Mouse (Mus musculus): Measurements from ENCODE around the gene Add2.
A peak's percentile ranks its signal among the peaks of the same experiment; 100 is the strongest.

The Add2 gene

GRCm38 (mm10) chr6:86079323-86079722 lies 50.8 kb downstream of the Add2 start:
- DNase-seq (ENCODE audit: extremely low spot score) = no peak

DNA sequence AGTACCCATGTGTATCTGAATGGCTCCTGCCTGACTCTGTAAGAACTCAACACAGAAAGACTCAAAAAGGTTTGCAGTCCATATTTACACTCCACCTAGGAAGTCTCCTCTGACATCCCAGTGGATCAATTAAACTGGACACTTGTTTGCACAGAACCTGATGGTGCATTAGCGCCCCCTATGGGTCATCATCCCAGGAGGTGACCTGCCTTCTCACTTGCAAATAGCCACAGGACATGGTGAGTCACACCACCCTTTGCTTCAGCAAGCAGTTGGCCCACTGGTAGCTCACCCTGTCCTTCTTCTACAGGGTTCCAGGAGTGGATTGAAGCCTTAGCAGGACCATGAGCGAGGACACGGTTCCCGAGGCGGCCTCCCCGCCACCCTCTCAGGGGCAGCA lies 57.0 kb downstream of the Add2 start:
- DNase-seq (ENCODE audit: extremely low spot score) = peak; percentile 63

DNA sequence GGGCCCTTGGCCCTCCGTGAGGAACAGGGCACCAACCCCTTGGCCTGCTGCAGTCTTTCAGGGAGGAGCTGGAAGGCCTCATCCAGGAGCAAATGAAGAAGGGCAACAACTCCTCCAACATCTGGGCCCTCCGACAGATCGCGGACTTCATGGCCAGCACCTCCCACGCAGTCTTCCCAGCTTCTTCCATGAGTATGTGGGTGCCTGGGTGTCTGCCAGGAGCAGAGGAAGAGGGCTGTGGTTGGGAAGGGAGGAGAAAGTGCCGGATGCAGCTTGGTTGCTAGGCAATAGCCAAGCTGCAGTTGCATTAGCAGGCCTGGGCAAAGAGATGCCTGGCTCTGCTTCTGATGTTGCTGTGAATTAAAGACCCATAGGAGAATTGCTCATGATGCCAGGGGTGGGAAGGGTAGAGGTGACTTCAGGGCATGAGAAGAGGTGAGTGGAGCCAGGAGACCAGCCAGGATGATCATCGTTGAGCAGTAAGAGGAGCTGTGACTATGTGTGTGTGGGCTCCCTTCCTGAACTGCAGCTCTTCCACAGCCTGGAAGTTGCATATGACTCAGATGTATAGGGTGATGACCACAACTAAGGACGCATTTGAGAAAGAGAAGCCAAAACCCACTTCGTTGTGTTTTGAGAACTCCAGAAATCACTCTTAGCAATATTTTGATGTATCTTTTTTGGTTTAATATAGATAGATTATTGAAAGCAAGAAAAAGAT lies 58.5 kb downstream of the Add2 start:
- no peak for DNase-seq (ENCODE audit: extremely low spot score)

DNA sequence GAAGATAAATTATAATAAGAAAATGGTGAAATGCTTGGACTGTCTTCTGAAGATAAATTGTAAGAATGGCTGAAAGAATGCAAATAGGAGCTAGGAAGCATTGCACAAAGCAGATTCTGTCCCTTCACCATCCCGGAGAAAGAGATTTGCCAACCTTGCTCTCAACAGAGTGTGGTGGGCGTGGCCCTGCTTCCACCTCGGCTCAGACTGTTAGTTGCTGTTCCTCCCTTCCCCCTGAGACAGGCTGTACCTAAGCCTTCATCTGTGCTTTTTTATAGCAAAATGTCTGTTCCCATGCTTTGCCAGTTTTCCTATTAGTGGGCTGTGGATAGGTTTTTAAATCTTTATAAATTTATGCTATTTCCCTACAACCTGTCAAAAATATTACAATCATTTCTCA lies 59.3 kb downstream of the Add2 start:
- no peak for DNase-seq (ENCODE audit: extremely low spot score)

DNA sequence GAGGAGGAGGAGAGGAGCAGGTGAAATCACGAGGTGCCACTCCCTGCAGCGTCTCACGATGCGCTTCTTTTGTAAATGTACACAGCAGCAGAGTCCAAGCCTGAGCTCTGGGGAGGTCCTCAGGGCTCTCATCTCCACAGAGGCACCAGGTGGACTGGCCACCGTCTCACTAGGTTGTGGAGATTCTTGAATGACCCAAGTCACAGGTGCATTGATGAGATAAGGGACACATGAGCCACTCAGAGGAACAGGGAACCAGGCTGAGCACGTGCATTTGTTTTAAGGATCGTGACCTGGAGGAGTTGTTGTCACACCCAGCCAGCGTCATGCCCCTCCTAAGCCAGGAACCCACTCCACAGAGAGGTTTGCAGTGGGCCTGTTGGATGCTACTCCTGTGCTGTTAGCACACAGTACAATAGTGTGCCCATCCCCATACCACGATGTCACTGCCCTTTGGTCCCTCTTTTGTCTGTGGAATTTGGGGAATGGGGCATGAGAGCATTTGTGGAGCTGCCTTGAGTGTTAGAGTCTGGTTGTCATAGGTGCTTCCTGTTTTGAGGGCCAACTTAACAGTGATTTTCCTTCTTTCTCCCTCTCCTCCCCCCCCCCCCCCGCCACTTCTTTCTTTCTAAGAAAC lies 65.8 kb downstream of the Add2 start:
- DNase-seq (ENCODE audit: extremely low spot score) = no peak

DNA sequence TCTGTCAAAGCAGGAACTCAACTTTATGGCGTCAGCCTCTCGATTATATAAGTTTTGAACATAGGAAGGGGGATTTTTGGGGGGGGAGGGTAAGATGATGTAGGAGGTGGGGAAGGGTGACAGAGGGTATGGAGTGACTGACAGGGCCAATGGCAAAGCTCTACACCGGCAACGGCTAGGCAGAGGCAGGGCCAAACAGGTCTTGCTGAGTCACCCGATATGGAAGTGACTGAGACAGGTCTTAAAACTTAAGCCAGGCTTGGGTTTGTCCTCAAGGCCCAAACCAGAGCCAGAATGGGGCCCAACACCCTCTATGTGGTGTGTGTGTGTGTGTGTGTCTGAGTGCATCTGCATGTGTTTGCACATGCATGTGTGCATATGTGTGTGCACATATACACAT lies 67.0 kb downstream of the Add2 start:
- no peak for DNase-seq (ENCODE audit: extremely low spot score)

- no peak for DNase-seq (ENCODE audit: extremely low spot score)
Measured at GRCm38 (mm10) chr6:86096733-86097132, 68.3 kb downstream of the Add2 start.

- DNase-seq (ENCODE audit: extremely low spot score) = no peak
Measured at GRCm38 (mm10) chr6:86097155-86097554, 68.7 kb downstream of the Add2 start.

- DNase-seq (ENCODE audit: extremely low spot score) = no peak
Measured at GRCm38 (mm10) chr6:86099003-86099402, 70.5 kb downstream of the Add2 start.

DNA sequence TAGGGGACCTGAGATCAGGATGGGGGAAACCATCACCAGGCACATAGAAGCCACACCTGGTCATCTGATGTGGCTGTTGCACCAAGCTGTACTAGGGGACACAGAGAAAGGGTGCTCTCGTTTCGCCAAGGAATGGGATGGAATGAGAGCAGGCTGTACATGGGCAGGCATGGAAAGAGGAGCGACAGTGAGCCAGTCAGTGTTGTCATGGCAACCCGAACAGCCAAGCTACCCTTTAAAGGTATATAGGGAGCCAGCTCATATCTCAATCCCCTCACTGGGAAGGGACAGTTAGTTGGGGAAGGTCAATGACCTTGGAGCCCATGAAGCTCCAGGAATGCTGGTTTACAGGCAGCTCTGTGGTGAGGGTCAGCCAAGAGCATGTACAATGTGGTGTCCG lies 73.0 kb downstream of the Add2 start:
- DNase-seq (ENCODE audit: extremely low spot score) = no peak

DNA sequence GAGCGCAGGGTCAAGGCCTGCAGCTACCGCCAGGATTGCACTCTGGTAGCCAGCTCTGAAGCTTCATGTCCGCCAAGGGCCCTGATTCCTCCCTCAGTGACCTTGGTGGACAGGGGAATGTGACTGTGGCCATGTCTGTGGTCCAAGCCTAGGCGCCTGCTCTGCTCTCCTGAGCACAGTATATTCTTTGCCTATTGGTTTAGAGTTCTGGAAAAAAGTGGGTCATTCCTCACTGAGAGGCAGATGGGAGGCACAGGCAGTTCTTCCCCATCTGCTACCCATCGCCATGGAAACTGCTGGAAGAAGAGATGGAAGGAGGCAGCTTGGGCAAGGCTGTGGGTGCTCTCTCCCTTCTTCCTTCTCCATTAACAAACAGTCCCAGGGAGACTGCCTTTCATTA lies 74.4 kb downstream of the Add2 start:
- DNase-seq (ENCODE audit: extremely low spot score) = no peak

GRCm38 (mm10) chr6:86103614-86104013 lies 75.1 kb downstream of the Add2 start:
- no peak for DNase-seq (ENCODE audit: extremely low spot score)

DNA sequence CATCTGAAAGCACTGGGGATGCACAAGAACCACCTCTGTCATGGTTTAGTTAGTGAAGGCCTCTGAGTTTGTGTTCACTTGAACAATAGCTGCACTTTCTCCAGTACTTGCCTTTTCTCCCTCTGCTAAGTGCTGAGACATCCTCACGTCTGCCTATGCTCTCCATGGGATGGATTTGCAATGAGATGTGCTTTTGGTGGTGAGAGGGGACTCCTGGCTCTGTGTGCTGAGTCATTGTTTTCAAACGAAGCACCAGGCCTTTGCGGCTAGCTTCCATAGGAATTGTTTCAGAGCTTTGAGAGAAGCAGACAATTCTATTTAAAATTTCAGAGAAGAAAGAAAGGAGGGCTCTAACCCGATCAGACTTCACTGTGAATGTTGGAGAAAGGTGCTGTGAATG lies 76.2 kb downstream of the Add2 start:
- no peak for DNase-seq (ENCODE audit: extremely low spot score)

DNA sequence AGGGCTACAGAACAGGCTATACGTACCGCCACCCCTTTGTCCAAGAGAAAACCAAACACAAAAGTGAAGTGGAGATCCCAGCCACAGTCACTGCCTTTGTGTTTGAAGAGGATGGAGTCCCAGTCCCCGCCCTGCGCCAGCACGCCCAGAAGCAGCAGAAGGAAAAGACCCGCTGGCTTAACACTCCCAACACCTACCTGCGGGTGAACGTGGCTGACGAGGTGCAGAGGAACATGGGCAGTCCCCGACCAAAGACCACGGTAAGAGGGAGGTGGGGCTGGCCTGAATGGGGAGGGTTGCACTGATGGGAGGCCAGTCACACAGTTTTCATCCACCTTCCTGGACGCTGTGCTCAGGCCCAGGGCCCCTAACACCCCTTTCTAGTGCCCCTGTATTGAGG lies 77.6 kb downstream of the Add2 start:
- DNase-seq (ENCODE audit: extremely low spot score) = no peak

DNA sequence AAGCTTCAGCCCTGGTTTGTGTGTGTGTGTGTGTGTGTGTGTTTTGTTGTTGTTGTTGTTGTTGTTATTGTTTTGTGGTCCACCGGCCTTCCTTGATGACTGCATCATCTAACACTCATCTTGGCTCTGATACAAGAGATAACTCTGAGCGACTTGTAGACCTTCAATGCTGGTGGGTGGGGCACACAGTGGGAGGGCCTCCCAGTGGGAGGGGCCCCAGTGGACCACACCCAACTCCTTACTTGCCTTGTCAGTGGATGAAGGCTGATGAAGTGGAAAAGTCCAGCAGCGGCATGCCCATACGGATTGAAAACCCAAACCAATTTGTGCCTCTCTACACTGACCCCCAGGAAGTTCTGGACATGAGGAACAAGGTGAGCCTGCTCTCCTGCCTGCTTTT lies 78.6 kb downstream of the Add2 start:
- DNase-seq (ENCODE audit: extremely low spot score) = no peak

DNA sequence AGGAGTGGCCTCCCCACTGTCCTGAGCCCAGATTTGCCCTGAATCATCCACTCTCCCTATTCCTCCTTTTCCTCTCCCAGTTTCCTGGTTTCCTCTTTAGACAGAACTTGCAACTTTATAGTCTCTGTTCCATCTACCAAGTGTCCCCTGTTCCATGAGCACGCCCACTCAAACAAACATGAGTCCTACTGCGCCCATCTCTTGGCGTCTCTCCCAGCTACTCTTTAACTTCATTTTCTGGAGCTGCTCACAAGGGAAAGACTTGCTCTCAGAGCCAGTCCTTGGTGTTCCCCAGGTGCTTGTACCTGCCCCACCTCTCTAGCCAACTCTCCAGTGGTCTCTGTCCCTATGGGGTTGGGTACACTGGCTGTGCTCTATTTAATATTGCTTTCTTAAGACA lies 87.4 kb downstream of the Add2 start:
- no peak for DNase-seq (ENCODE audit: extremely low spot score)

DNA sequence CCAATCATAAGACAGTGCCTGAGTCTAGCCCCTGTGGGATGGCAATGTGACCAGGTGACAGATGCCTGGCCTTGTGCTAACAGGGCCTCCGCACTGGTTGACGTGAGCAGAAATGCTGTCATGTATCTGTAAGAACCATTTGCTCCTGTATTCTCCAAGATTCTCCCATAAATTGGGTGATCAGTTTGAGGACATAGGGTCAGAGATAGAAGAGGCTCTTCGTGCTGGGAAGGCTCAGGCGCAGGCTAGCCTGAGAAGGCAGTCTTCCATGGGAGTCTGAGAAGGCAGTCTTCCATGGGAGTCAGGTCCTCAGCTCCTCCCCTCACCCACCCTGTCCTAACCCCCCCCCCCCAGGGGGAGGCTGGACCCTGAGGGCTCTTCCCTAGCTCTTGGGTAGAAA lies 94.6 kb downstream of the Add2 start:
- DNase-seq (ENCODE audit: extremely low spot score) = no peak

GRCm38 (mm10) chr6:86125761-86126160 lies 97.3 kb downstream of the Add2 start:
- DNase-seq (ENCODE audit: extremely low spot score) = no peak

DNA sequence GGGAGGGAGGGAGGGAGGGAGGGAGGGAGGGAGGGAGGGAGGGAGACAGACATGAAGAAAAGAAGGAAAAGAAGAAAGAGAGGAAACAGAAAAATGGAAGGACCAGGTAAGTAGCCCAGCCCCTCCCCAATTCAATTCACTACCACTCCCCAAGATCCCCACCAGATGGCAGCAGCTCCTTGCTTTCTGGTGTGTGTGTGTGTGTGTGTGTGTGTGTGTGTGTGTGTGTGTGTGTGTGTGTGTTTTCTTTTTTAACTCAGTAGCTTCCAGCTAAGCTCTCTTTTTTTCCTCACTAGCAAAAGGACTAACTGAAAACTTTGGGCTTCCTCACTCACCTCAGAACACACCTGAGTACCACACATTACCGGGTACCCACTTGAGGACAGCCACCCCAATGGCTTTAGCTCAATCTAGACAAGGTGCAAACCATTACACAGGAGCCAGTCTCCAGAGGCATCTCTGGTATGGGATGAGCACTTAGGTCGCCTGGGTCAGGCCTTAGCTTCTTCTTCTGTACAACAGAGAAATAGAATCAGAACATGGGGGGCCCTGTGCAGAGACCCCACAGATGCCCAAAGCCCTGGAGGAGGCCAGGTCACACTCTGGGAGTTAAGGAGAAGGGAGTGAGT lies 98.6 kb downstream of the Add2 start:
- peak; percentile 53 for DNase-seq (ENCODE audit: extremely low spot score)

GRCm38 (mm10) chr6:86128504-86128903 lies 100.0 kb downstream of the Add2 start:
- DNase-seq (ENCODE audit: extremely low spot score) = peak; percentile 10

- DNase-seq (ENCODE audit: extremely low spot score) = no peak
Measured at GRCm38 (mm10) chr6:86129872-86130498, 101.5 kb downstream of the Add2 start.

DNA sequence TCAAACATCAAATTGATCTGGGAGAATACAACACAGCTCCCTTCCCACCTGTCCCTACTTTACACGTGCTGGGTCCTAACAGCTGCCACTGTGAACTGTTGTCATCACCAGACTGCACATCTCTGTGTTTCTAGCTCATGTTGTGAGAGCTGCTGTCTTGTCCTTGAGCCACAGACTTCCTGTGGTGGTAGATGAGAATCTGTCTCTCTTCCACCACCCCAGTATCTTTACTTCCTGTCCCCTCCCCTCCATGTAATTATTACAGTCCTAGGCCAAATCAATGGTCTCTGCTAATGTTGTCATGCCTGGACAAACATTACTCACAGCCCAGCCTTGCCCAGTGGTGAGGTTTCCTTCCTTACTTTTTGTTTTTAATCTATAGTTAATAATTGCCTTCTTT lies 105.4 kb downstream of the Add2 start:
- DNase-seq (ENCODE audit: extremely low spot score) = no peak

GRCm38 (mm10) chr6:86136206-86136605 lies 107.7 kb downstream of the Add2 start:
- no peak for DNase-seq (ENCODE audit: extremely low spot score)

All from embryo, embryonic 9.5 days (tissue).